Mouse (Mus musculus): ENCODE measurements around the gene Psmd3. TPM values are rescaled to one million over a fixed set of nuclear protein-coding genes. Genes with fewer than 3 reads are reported as not detected.
"Not testable (repeated sequence)": the region's sequence is repeated elsewhere in the genome, so short reads cannot be mapped to it uniquely, and the experiment has no call there.

The Psmd3 gene
- total RNA-seq, 1 experiment from 2014 or later: 33.2 TPM

GRCm38 (mm10) chr11:98710416-98711045, 28.2 kb downstream of the Psmd3 start:
- ATAC-seq (ENCODE audit: extremely low read depth, insufficient number of reproducible peaks, low FRiP score, poor library complexity, severe bottlenecking): peak; percentile 83

- no peak for ATAC-seq (ENCODE audit: extremely low read depth, insufficient number of reproducible peaks, low FRiP score, poor library complexity, severe bottlenecking)
Observed at GRCm38 (mm10) chr11:98711046-98711434, 28.7 kb downstream of the Psmd3 start.

- not testable (repeated sequence) for ATAC-seq (ENCODE audit: extremely low read depth, insufficient number of reproducible peaks, low FRiP score, poor library complexity, severe bottlenecking)
Observed at GRCm38 (mm10) chr11:98712009-98712408, 29.7 kb downstream of the Psmd3 start.

- ATAC-seq (ENCODE audit: extremely low read depth, insufficient number of reproducible peaks, low FRiP score, poor library complexity, severe bottlenecking): no peak
Observed at GRCm38 (mm10) chr11:98713703-98714102, 31.3 kb downstream of the Psmd3 start.

GRCm38 (mm10) chr11:98715946-98716345, 33.6 kb downstream of the Psmd3 start:
- ATAC-seq (ENCODE audit: extremely low read depth, insufficient number of reproducible peaks, low FRiP score, poor library complexity, severe bottlenecking): no peak

GRCm38 (mm10) chr11:98717904-98718303, 35.5 kb downstream of the Psmd3 start:
- ATAC-seq (ENCODE audit: extremely low read depth, insufficient number of reproducible peaks, low FRiP score, poor library complexity, severe bottlenecking): peak; percentile 56; the same call in 1 of the 2 replicates

- ATAC-seq (ENCODE audit: extremely low read depth, insufficient number of reproducible peaks, low FRiP score, poor library complexity, severe bottlenecking): no peak
Observed at GRCm38 (mm10) chr11:98720756-98721155, 38.4 kb downstream of the Psmd3 start.

- no peak for ATAC-seq (ENCODE audit: extremely low read depth, insufficient number of reproducible peaks, low FRiP score, poor library complexity, severe bottlenecking)
Observed at GRCm38 (mm10) chr11:98721458-98722226, 39.3 kb downstream of the Psmd3 start.

GRCm38 (mm10) chr11:98723098-98723497, 40.7 kb downstream of the Psmd3 start:
- ATAC-seq (ENCODE audit: extremely low read depth, insufficient number of reproducible peaks, low FRiP score, poor library complexity, severe bottlenecking): no peak

- no peak for ATAC-seq (ENCODE audit: extremely low read depth, insufficient number of reproducible peaks, low FRiP score, poor library complexity, severe bottlenecking)
Observed at GRCm38 (mm10) chr11:98725926-98726506, 43.7 kb downstream of the Psmd3 start.

GRCm38 (mm10) chr11:98729119-98729588, 46.8 kb downstream of the Psmd3 start, which contains the start of gene Med24:
Med24 (minus strand) TSS chr11:98729435.
- peak; percentile 100 for ATAC-seq (ENCODE audit: extremely low read depth, insufficient number of reproducible peaks, low FRiP score, poor library complexity, severe bottlenecking)

GRCm38 (mm10) chr11:98730727-98731126, 48.4 kb downstream of the Psmd3 start:
- no peak for ATAC-seq (ENCODE audit: extremely low read depth, insufficient number of reproducible peaks, low FRiP score, poor library complexity, severe bottlenecking)

- no peak for ATAC-seq (ENCODE audit: extremely low read depth, insufficient number of reproducible peaks, low FRiP score, poor library complexity, severe bottlenecking)
Observed at GRCm38 (mm10) chr11:98731134-98731533, 48.8 kb downstream of the Psmd3 start.

- ATAC-seq (ENCODE audit: extremely low read depth, insufficient number of reproducible peaks, low FRiP score, poor library complexity, severe bottlenecking): no peak
Observed at GRCm38 (mm10) chr11:98734020-98734419, 51.7 kb downstream of the Psmd3 start.

GRCm38 (mm10) chr11:98735111-98735510, 52.8 kb downstream of the Psmd3 start:
- no peak for ATAC-seq (ENCODE audit: extremely low read depth, insufficient number of reproducible peaks, low FRiP score, poor library complexity, severe bottlenecking)

GRCm38 (mm10) chr11:98736176-98736575, 53.8 kb downstream of the Psmd3 start:
- ATAC-seq (ENCODE audit: extremely low read depth, insufficient number of reproducible peaks, low FRiP score, poor library complexity, severe bottlenecking): no peak

GRCm38 (mm10) chr11:98737220-98737619, 54.9 kb downstream of the Psmd3 start:
- not testable (repeated sequence) for ATAC-seq (ENCODE audit: extremely low read depth, insufficient number of reproducible peaks, low FRiP score, poor library complexity, severe bottlenecking)

- ATAC-seq (ENCODE audit: extremely low read depth, insufficient number of reproducible peaks, low FRiP score, poor library complexity, severe bottlenecking): no peak
Observed at GRCm38 (mm10) chr11:98738428-98738911, 56.1 kb downstream of the Psmd3 start.

- no peak for ATAC-seq (ENCODE audit: extremely low read depth, insufficient number of reproducible peaks, low FRiP score, poor library complexity, severe bottlenecking)
Observed at GRCm38 (mm10) chr11:98738925-98739324, 56.6 kb downstream of the Psmd3 start.

GRCm38 (mm10) chr11:98740026-98740392, 57.7 kb downstream of the Psmd3 start:
- no peak for ATAC-seq (ENCODE audit: extremely low read depth, insufficient number of reproducible peaks, low FRiP score, poor library complexity, severe bottlenecking)
